Mouse (Mus musculus): ENCODE results near the gene Tnrc6b. TPM values are rescaled to one million over a fixed set of nuclear protein-coding genes. Genes with fewer than 3 reads are reported as not detected.
"Not testable (repeated sequence)": the region's sequence is repeated elsewhere in the genome, so short reads cannot be mapped to it uniquely, and the experiment has no call there.

The Tnrc6b gene
- polyA plus RNA-seq, 1 experiment from 2014 or later: 36.8 TPM

- Histone ChIP-seq H3K4me1 (replicated peaks) (peaks cover 17% of the 10 kb centered on the region), H3K9ac (no peak overlapping the region), H3K27me3 (replicated peaks) (no peaks in the 10 kb centered on the region), H3K4me2 (no peak overlapping the region), H3K4me3 (no peak overlapping the region), H3K36me3 (no peaks in the 10 kb centered on the region), H3K27ac (ENCODE audit: poor library complexity, severe bottlenecking) (no peak overlapping the region), H3K9me3 (replicated peaks) (no peaks in the 10 kb centered on the region)
- 31% methylated on average over 5 of the region's 5 CpGs for WGBS
- ATAC-seq (ENCODE audit: insufficient number of reproducible peaks, low FRiP score): no peak
Observed at GRCm38 (mm10) chr15:80720249-80720648, 9.1 kb downstream of the Tnrc6b start.

DNA sequence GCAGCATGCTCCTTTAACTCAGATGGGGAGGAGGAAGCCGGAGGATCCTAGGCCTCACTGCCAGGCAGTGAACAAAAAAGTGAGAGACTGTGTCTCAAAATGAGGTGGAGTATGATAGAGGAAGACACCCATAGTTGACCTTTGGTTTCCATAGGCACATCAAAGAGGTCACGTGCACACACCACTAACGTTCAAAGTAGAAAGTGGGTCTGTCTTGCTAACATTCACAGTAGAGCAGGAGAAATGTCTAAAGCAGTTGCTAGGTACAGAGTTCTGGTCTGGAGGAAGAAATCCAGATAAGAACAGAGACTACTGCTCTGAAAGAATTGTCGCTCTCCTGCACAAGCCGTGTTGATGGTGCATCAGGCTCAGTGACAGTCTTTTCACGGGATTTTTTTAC lies 10.7 kb downstream of the Tnrc6b start:
- no peak overlapping the region for H3K4me2 ChIP-seq
- H3K4me1 ChIP-seq (replicated peaks): peaks cover 14% of the 10 kb centered on the region
- H3K27me3 ChIP-seq (replicated peaks): no peaks in the 10 kb centered on the region
- no peak overlapping the region for H3K27ac ChIP-seq (ENCODE audit: poor library complexity, severe bottlenecking)
- H3K9ac ChIP-seq: no peak overlapping the region
- no peaks in the 10 kb centered on the region for H3K9me3 ChIP-seq (replicated peaks)
- no peak for ATAC-seq (ENCODE audit: insufficient number of reproducible peaks, low FRiP score)
- no peak overlapping the region for H3K4me3 ChIP-seq
- H3K36me3 ChIP-seq: no peaks in the 10 kb centered on the region
- 71% methylated on average over 6 of the region's 6 CpGs for WGBS

DNA sequence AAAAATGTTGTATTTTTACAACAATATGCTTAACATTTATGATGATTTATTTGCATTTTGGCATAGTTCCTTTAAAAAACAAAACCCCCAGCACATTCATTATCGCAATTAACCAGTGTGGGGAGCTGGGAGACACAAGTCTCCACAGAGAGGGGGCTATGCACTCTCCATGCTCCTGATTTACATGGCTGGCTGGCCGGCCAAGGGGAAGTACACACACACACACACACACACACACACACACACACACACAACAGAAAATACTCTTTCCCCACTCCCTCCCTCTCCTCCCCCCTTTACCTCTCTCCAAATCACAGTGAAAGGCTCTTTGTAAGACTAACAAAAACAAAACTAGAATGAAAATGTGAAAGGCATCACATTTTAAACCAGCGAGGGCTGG lies 11.3 kb downstream of the Tnrc6b start:
- Histone ChIP-seq H3K27ac (ENCODE audit: poor library complexity, severe bottlenecking) (no peak overlapping the region), H3K4me3 (no peak overlapping the region), H3K9ac (no peak overlapping the region), H3K27me3 (replicated peaks) (no peaks in the 10 kb centered on the region), H3K36me3 (no peaks in the 10 kb centered on the region), H3K4me1 (replicated peaks) (peaks cover 14% of the 10 kb centered on the region), H3K4me2 (no peak overlapping the region), H3K9me3 (replicated peaks) (no peaks in the 10 kb centered on the region)
- 60% methylated on average over 3 of the region's 3 CpGs for WGBS
- no peak for ATAC-seq (ENCODE audit: insufficient number of reproducible peaks, low FRiP score)

DNA sequence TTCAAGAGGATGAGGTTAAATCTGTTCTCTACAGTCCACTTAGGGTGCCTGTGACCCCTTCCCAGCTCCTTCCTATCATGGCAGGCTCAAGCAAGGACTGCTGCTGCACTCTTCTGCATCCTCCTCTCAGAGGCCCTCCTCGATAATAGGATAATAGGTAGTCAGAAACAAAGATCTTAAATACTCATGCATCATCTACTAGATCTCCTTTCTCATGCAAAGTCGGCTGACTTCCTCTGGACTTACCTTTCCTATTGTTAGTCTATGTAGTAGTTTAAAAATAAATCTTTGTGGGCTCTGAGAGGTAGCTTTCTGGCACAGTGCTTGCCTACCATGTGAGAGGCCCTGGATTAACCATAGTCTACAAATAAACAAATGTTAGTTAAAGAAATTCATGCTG lies 18.4 kb downstream of the Tnrc6b start:
- no peaks in the 10 kb centered on the region for H3K27me3 ChIP-seq (replicated peaks)
- H3K9ac ChIP-seq: no peak overlapping the region
- H3K4me3 ChIP-seq: no peak overlapping the region
- H3K36me3 ChIP-seq: no peaks in the 10 kb centered on the region
- peaks cover 13% of the 10 kb centered on the region for H3K4me1 ChIP-seq (replicated peaks)
- WGBS: 61% methylated on average over 2 of the region's 2 CpGs
- no peak overlapping the region for H3K27ac ChIP-seq (ENCODE audit: poor library complexity, severe bottlenecking)
- no peak for ATAC-seq (ENCODE audit: insufficient number of reproducible peaks, low FRiP score)
- no peak overlapping the region for H3K4me2 ChIP-seq
- H3K9me3 ChIP-seq (replicated peaks): no peaks in the 10 kb centered on the region

GRCm38 (mm10) chr15:80731043-80731442 lies 19.9 kb downstream of the Tnrc6b start:
- WGBS: 89% methylated on average over 1 of the region's 1 CpGs
- no peaks in the 10 kb centered on the region for H3K27me3 ChIP-seq (replicated peaks)
- no peak for ATAC-seq (ENCODE audit: insufficient number of reproducible peaks, low FRiP score)

GRCm38 (mm10) chr15:80731511-80731910 lies 20.4 kb downstream of the Tnrc6b start:
- H3K27ac ChIP-seq (ENCODE audit: poor library complexity, severe bottlenecking): no peak overlapping the region
- H3K9ac ChIP-seq: no peak overlapping the region
- no peak for ATAC-seq (ENCODE audit: insufficient number of reproducible peaks, low FRiP score)
- no peaks in the 10 kb centered on the region for H3K27me3 ChIP-seq (replicated peaks)
- no peaks in the 10 kb centered on the region for H3K36me3 ChIP-seq
- no peaks in the 10 kb centered on the region for H3K9me3 ChIP-seq (replicated peaks)
- H3K4me2 ChIP-seq: no peak overlapping the region
- peaks cover 13% of the 10 kb centered on the region for H3K4me1 ChIP-seq (replicated peaks)
- 79% methylated on average over 3 of the region's 3 CpGs for WGBS
- H3K4me3 ChIP-seq: no peak overlapping the region

More at GRCm38 (mm10) chr15:80731043-80731442, 19.9 kb downstream of the Tnrc6b start:
- H3K4me1 ChIP-seq (replicated peaks): peaks cover 13% of the 10 kb centered on the region
- no peak overlapping the region for H3K4me3 ChIP-seq
- no peak overlapping the region for H3K27ac ChIP-seq (ENCODE audit: poor library complexity, severe bottlenecking)
- H3K36me3 ChIP-seq: no peaks in the 10 kb centered on the region
- no peak overlapping the region for H3K9ac ChIP-seq
- no peak overlapping the region for H3K4me2 ChIP-seq
- no peaks in the 10 kb centered on the region for H3K9me3 ChIP-seq (replicated peaks)

DNA sequence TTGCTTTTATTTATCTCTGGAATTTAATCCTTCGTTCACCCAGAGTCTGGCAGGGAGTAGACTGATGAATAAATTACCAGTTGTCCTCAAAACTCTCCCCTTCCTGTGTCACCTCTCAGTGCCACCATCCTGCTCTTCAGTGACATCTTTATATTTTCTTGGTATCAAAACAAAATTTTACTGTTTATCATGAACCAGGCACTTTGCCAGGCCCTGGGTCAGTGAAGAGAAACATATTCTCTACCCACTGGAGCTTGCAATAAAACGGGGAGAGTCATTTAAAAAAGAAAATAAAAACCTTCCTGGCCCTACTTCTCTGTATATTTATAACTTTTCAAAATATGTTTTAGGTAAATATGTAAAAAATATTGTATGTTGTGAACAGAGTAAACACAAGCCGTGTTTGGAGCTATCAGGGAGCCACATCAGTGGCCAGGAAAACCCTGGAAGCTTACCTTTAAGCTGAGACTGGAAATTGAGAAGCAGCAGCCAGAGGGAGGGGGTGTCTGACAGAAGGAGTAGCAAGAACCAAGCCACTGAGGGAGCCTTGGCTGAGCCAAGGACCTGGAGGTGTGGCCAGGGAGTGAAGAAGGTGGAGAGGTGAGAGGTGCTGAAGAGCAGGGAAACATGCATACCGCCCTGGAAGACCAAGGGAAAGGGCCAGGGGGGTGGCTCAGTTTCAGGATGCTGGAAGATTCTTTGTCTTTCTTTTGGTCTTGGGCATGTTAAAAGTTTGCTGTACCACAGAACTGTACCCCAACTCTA lies 21.3 kb downstream of the Tnrc6b start:
- Histone ChIP-seq H3K9me3 (replicated peaks) (no peaks in the 10 kb centered on the region), H3K36me3 (no peaks in the 10 kb centered on the region), H3K4me1 (replicated peaks) (peaks cover 13% of the 10 kb centered on the region), H3K9ac (no peak overlapping the region), H3K27ac (ENCODE audit: poor library complexity, severe bottlenecking) (no peak overlapping the region), H3K4me2 (no peak overlapping the region), H3K27me3 (replicated peaks) (no peaks in the 10 kb centered on the region), H3K4me3 (no peak overlapping the region)
- 42% methylated on average over 4 of the region's 4 CpGs for WGBS
- no peak for ATAC-seq (ENCODE audit: insufficient number of reproducible peaks, low FRiP score)

GRCm38 (mm10) chr15:80735300-80735699 lies 24.2 kb downstream of the Tnrc6b start:
- Histone ChIP-seq H3K4me1 (replicated peaks) (peaks cover 17% of the 10 kb centered on the region), H3K4me3 (no peak overlapping the region), H3K27me3 (replicated peaks) (no peaks in the 10 kb centered on the region), H3K9ac (no peak overlapping the region), H3K27ac (ENCODE audit: poor library complexity, severe bottlenecking) (no peak overlapping the region), H3K36me3 (no peaks in the 10 kb centered on the region), H3K4me2 (no peak overlapping the region), H3K9me3 (replicated peaks) (no peaks in the 10 kb centered on the region)
- ATAC-seq (ENCODE audit: insufficient number of reproducible peaks, low FRiP score): no peak
- WGBS: 85% methylated on average over 3 of the region's 3 CpGs

DNA sequence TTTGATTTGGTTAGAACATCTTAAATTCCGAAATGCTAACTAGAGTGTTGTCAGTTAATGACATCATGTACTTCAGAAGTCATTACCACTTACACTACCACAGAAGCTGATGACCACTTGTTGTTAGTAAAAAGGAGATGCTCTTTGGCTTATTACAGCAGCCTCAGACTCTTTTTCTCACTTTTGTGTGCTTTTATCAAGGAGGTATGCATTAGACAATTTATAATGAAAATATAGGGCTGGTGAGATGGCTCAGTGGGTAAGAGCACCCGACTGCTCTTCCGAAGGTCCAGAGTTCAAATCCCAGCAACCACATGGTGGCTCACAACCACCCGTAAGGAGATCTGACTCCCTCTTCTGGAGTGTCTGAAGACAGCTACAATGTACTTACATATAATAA lies 24.6 kb downstream of the Tnrc6b start:
- H3K4me1 ChIP-seq (replicated peaks): peaks cover 17% of the 10 kb centered on the region
- H3K36me3 ChIP-seq; H3K27me3 ChIP-seq (replicated peaks); H3K27ac ChIP-seq (ENCODE audit: poor library complexity, severe bottlenecking); H3K9me3 ChIP-seq (replicated peaks); H3K9ac ChIP-seq; ATAC-seq (ENCODE audit: insufficient number of reproducible peaks, low FRiP score); H3K4me2 ChIP-seq; H3K4me3 ChIP-seq: not testable (repeated sequence)
- 90% methylated on average over 4 of the region's 4 CpGs for WGBS

- H3K9ac ChIP-seq: no peak overlapping the region
- no peaks in the 10 kb centered on the region for H3K27me3 ChIP-seq (replicated peaks)
- H3K4me3 ChIP-seq: no peak overlapping the region
- ATAC-seq (ENCODE audit: insufficient number of reproducible peaks, low FRiP score): no peak
- H3K4me1 ChIP-seq (replicated peaks): peaks cover 15% of the 10 kb centered on the region
- no peaks in the 10 kb centered on the region for H3K9me3 ChIP-seq (replicated peaks)
- WGBS: 32% methylated on average over 1 of the region's 1 CpGs
- H3K27ac ChIP-seq (ENCODE audit: poor library complexity, severe bottlenecking): no peak overlapping the region
- no peaks in the 10 kb centered on the region for H3K36me3 ChIP-seq
- no peak overlapping the region for H3K4me2 ChIP-seq
Observed at GRCm38 (mm10) chr15:80736553-80736952, 25.4 kb downstream of the Tnrc6b start.

- Histone ChIP-seq H3K27ac (ENCODE audit: poor library complexity, severe bottlenecking) (no peak overlapping the region), H3K36me3 (no peaks in the 10 kb centered on the region), H3K27me3 (replicated peaks) (no peaks in the 10 kb centered on the region), H3K9me3 (replicated peaks) (no peaks in the 10 kb centered on the region), H3K4me3 (no peak overlapping the region), H3K9ac (no peak overlapping the region), H3K4me1 (replicated peaks) (0 out of 2 replicates have a peak, but pooled peaks cover 5% of the 10 kb centered on the region), H3K4me2 (no peak overlapping the region)
- WGBS: 82% methylated on average over 2 of the region's 2 CpGs
- no peak for ATAC-seq (ENCODE audit: insufficient number of reproducible peaks, low FRiP score)
Observed at GRCm38 (mm10) chr15:80738244-80738643, 27.1 kb downstream of the Tnrc6b start.

- ATAC-seq (ENCODE audit: insufficient number of reproducible peaks, low FRiP score): peak; percentile 67
- Histone ChIP-seq H3K4me1 (replicated peaks) (0 out of 2 replicates have a peak, but pooled peaks cover 5% of the 10 kb centered on the region), H3K36me3 (no peaks in the 10 kb centered on the region), H3K4me3 (no peak overlapping the region), H3K27ac (ENCODE audit: poor library complexity, severe bottlenecking) (no peak overlapping the region), H3K27me3 (replicated peaks) (no peaks in the 10 kb centered on the region), H3K4me2 (no peak overlapping the region), H3K9me3 (replicated peaks) (no peaks in the 10 kb centered on the region), H3K9ac (no peak overlapping the region)
- WGBS: 86% methylated on average over 1 of the region's 1 CpGs
Observed at GRCm38 (mm10) chr15:80739972-80740371, 28.9 kb downstream of the Tnrc6b start.
